Mouse (Mus musculus): Measurements from ENCODE around the gene Ppp6r2. TPM values are rescaled to one million over a fixed set of nuclear protein-coding genes. Genes with fewer than 3 reads are reported as not detected.
A peak's percentile ranks its signal among the peaks of the same experiment; 100 is the strongest.

The Ppp6r2 gene
- polyA plus RNA-seq, 1 experiment from 2014 or later: 25.0 TPM

DNA sequence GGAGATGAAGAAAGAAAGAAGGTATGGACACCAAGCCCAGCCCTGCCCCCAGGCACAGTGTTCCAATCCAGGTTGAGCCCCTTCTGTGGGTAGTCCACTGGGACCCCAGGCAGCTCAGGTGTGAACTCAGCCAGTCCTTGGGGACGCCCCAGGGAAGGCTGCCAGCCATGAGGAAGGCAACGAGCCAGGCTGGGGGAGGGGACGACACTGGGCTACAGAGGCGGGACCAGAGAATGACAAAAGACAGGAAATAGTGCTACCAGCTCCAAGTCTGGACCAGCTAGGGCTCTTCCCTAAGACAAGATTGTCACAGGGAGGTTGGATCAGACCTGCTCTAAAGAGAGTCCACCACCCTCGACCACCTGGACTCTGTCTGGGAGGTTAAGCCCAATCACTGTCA is 34.2 kb upstream of the Ppp6r2 start:
- Histone ChIP-seq H3K4me1 (peaks cover 87% of the 10 kb centered on the region), H3K9ac (no peak overlapping the region)

DNA sequence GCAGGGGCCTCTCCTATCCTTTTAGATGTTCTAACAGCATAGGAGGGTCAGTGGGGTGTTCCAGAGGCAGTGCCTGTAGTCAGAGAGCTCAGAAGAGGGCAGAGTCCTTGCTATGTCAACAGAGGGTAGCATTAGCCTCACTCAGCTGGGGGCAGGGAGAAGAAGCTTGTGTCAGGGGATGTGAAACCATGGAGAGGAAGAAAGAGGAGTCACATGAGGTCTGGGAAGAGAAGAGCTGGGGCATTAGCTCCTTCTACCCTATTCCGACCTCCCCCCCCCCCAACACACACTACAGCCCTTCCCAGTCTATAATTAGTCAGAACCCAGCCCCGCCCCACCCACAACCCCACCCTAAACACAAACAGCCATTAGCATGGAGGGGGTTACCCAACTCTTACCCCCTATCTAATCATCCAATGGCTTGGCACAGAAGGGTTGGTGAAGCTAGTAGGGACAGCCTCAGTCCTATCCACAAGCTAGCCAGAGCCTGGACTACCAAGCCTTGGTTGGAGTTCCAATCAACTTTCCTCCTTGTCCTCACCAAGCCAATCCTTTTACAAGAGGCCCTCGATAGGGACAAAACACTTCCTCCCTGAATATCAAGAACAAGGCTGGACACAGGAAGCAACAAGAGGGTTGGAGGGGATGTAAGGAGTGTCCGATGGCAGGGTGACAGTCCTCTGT is 33.6 kb upstream of the Ppp6r2 start:
- ATAC-seq (ENCODE audit: insufficient number of reproducible peaks, low FRiP score, low TSS enrichment, low read depth): no peak
- no peaks in the 10 kb centered on the region for H3K9me3 ChIP-seq
- peak overlapping the region; percentile 94 for H3K27ac ChIP-seq
- 66% methylated on average over 3 of the region's 4 CpGs for WGBS
- H3K27me3 ChIP-seq: no peaks in the 10 kb centered on the region
- H3K36me3 ChIP-seq: no peaks in the 10 kb centered on the region
- no peak overlapping the region for H3K9ac ChIP-seq
- peak overlapping the region; percentile 83; the same call in 1 of the 2 replicates for H3K4me3 ChIP-seq
- peak overlapping the region; percentile 71; the same call in 1 of the 2 replicates for H3K4me2 ChIP-seq
- H3K4me1 ChIP-seq: peaks cover 87% of the 10 kb centered on the region

More for the DNA sequence above, 34.2 kb upstream of the Ppp6r2 start:
- Histone ChIP-seq H3K4me3 (no peak overlapping the region), H3K27me3 (no peaks in the 10 kb centered on the region), H3K36me3 (no peaks in the 10 kb centered on the region), H3K27ac (peak overlapping the region; percentile 71), H3K4me2 (0 out of 2 replicates have a peak overlapping the region, but pooled peaks have one; percentile 8), H3K9me3 (no peaks in the 10 kb centered on the region)
- no peak for ATAC-seq (ENCODE audit: insufficient number of reproducible peaks, low FRiP score, low TSS enrichment, low read depth)
- WGBS: 15% methylated on average over 5 of the region's 5 CpGs

DNA sequence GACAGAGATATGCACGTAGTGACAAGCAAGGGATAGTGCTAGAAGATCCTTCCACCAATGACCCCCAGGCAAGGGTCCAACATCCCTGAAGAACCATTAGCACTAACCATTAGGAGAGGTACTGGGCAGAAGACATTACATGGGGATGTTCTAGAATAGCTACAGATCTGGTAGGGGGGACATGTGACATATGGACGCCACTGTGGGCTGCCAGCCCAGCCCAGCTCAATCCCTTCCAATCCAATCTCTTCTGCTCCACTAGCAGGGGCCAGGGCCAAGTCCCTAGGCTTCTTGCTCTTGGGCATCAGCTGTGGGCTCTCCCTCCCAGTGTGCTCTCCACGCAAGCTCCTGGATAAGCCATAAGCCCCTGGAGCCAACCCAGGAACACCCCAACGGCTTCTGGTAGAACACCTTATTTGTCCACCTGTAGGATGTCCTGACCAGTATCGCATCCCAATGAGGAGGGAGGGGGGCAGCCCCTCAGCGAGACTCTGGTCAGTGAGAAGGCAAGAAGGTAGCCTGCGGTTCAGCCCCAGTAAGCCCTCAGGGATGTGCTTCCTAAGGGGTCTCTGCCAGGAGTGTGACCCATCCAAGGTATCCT is 33.0 kb upstream of the Ppp6r2 start:
- Histone ChIP-seq H3K36me3 (no peaks in the 10 kb centered on the region), H3K4me2 (peak overlapping the region; percentile 71), H3K4me3 (peak overlapping the region; percentile 83), H3K9me3 (no peaks in the 10 kb centered on the region), H3K27ac (peak overlapping the region; percentile 94), H3K27me3 (no peaks in the 10 kb centered on the region), H3K4me1 (peaks cover 82% of the 10 kb centered on the region), H3K9ac (no peak overlapping the region; the same call in 1 of the 2 replicates)
- WGBS: 60% methylated on average over 7 of the region's 7 CpGs
- ATAC-seq (ENCODE audit: insufficient number of reproducible peaks, low FRiP score, low TSS enrichment, low read depth): no peak

DNA sequence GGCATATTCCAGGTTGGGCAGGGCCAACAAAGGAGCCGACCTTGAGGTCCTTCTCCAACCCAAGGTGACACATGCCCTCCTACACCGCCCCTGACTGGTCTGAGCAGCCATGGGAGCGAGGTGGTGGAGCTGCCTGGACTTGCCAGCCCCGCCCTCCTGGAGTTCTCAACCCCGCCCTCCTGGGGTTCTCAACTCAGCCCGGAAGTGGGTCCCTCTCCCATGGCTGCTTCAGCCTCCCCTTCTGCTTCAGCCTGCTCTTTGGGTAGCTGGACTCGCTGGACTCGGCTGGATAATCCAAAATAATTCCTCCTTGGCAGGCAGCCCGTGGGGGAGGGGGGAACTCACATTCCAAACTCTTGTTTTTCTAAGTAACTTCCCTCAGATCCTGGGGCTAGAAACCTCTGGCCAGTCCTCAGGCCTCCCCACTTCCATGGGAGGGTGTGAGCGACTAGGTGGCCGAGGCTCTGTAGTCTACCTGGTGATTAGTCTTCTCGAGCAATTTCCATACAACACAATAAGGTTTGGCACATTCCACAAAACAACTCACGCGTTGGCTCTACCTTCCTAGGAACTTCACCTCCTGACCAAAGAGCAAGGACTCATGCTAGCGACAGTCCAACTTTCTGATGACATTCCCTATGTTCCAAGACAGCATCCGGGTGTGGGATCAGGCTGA is 32.3 kb upstream of the Ppp6r2 start:
- Histone ChIP-seq H3K9ac (peak overlapping the region; percentile 85), H3K4me1 (peaks cover 75% of the 10 kb centered on the region), H3K27ac (peak overlapping the region; percentile 94), H3K4me3 (peak overlapping the region; percentile 83), H3K9me3 (no peaks in the 10 kb centered on the region), H3K27me3 (no peaks in the 10 kb centered on the region), H3K4me2 (peak overlapping the region; percentile 71), H3K36me3 (no peaks in the 10 kb centered on the region)
- 0 out of 2 replicates have a peak, but pooled peaks have one; percentile 27 for ATAC-seq (ENCODE audit: insufficient number of reproducible peaks, low FRiP score, low TSS enrichment, low read depth)
- under 1% methylated on average over 16 of the region's 16 CpGs for WGBS

DNA sequence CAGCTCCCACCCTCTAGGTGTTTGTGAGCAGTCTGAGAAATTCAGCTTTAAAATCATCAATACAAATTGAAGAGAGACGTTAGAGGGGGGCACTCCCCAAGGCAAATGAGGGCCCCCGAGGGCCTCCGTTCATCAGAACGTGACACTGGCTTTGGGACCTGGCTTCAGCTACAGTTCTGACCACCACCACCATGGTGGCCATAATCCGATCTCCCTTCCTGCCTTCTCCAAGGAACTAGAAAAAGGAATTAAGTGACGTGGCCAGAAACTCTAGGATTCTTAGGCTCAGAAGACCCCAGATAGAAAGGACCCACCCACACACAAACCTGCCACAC is 31.8 kb upstream of the Ppp6r2 start:
- under 1% methylated on average over 6 of the region's 6 CpGs for WGBS
- Histone ChIP-seq H3K4me2 (peak overlapping the region; percentile 71), H3K9ac (peak overlapping the region; percentile 85), H3K4me1 (peaks cover 71% of the 10 kb centered on the region), H3K27ac (peak overlapping the region; percentile 94), H3K36me3 (no peaks in the 10 kb centered on the region), H3K9me3 (no peaks in the 10 kb centered on the region), H3K27me3 (no peaks in the 10 kb centered on the region), H3K4me3 (peak overlapping the region; percentile 83)
- no peak for ATAC-seq (ENCODE audit: insufficient number of reproducible peaks, low FRiP score, low TSS enrichment, low read depth)

DNA sequence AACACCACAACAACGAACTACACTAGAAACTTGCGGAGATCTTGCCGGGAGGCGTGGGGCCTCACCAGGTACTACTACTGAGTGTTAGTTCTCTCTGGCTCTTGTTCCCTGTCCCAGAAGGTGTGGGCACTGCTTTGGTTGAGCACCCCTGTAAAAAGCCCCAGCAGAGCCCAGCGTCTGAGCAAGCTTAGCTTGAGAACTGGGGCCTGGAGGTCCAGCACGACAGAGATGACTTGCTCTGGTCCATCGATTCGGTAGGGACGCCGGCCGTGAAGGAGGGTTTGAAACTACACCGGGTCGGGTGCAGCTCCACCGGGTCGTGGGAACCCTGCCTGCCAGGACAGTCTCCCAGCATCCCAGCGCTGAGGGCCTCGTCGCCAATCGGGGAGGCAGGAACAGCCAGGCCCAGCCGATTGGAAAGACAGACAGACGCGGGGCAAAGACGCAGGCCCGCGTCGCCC is 31.2 kb upstream of the Ppp6r2 start:
- H3K27me3 ChIP-seq: no peaks in the 10 kb centered on the region
- ATAC-seq (ENCODE audit: insufficient number of reproducible peaks, low FRiP score, low TSS enrichment, low read depth): no peak
- H3K9me3 ChIP-seq: no peaks in the 10 kb centered on the region
- H3K9ac ChIP-seq: peak overlapping the region; percentile 85
- H3K4me1 ChIP-seq: peaks cover 69% of the 10 kb centered on the region
- no peaks in the 10 kb centered on the region for H3K36me3 ChIP-seq
- H3K4me3 ChIP-seq: peak overlapping the region; percentile 83
- peak overlapping the region; percentile 94 for H3K27ac ChIP-seq
- H3K4me2 ChIP-seq: peak overlapping the region; percentile 71
- WGBS: under 1% methylated on average over 26 of the region's 26 CpGs

DNA sequence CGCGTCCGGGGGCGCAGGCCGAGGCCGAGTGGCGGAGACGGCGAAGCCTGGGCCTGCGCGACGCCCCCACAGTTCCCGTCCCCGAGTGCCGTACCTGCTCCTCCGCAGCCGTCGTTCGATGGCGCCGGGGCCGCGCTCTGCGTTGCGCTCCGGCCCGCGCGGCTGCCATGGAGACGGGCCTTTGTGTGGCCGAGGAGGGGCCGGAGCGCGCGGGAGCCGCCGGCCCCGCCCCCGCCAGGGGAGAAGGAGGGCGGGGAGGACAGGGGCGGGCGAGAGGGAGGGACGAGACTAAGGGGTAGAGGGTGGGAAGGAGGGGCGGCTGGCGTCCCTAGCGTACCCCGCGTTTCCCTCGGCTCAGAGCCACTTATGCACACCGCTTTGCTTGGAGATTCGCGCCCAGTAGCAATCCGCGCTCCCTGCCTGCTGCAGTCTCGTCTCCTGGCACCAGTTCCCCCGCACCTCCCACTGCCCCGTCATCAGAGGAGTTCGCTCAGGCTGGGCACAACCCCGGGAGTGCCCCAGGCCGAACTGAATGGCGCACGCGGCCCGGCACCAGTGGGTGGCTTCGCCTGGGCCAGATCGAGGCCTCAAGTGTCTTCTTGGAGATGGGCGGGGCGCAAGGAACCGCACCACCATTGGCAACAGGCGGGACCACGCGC is 30.7 kb upstream of the Ppp6r2 start, which contains the start of gene Plxnb2:
TSS of gene Plxnb2 (minus strand) at position 218 of the 659 bp plus-strand sequence.
- Histone ChIP-seq H3K9me3 (no peaks in the 10 kb centered on the region), H3K36me3 (peaks cover 1% of the 10 kb centered on the region; the same call in 1 of the 2 replicates), H3K4me3 (peak within 1 kb of the TSS; percentile 83), H3K9ac (peak within 1 kb of the TSS; percentile 85), H3K27me3 (no peaks in the 10 kb centered on the region), H3K4me2 (peak within 1 kb of the TSS; percentile 71), H3K4me1 (peaks cover 63% of the 10 kb centered on the region), H3K27ac (peak within 1 kb of the TSS; percentile 94)
- WGBS: under 1% methylated on average over 58 of the region's 72 CpGs
- peak; percentile 87 for ATAC-seq (ENCODE audit: insufficient number of reproducible peaks, low FRiP score, low TSS enrichment, low read depth)

DNA sequence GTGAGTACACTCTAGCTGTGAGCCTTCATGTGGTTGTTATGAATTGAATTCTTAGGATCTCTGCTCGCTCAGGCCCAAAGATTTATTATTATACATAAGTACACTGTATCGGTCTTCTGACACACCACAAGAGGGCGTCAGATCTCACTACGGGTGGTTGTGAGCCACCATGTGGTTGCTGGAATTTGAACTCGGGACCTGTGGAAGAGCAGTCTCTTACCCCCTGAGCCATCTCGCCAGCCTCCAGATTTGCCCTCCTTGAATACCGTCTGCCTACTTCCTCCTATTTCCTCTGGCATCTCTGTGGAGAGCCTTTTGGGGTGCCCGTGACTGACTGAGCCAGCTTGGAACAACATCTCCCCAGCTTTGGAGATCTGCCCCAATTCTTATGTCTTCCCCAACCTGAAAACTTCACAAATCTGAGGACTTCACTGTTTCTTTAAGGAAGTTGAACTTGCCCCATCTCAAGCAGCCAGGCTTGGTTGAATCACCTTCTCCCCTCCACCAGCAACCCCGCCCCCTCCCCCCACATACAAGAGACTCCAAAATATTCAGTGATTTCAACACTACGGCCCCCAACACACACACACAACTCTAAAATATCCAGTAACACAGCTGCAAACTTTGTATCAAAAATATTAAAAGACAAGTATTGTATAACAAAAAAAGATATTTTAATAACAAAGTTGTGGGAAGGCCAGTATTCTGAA is 29.6 kb upstream of the Ppp6r2 start:
- Histone ChIP-seq H3K36me3 (peaks cover 10% of the 10 kb centered on the region), H3K4me2 (peak overlapping the region; percentile 71), H3K27me3 (no peaks in the 10 kb centered on the region), H3K9me3 (no peaks in the 10 kb centered on the region), H3K4me3 (peak overlapping the region; percentile 83), H3K27ac (peak overlapping the region; percentile 57; the same call in 1 of the 2 replicates), H3K9ac (no peak overlapping the region), H3K4me1 (peaks cover 53% of the 10 kb centered on the region)
- no peak for ATAC-seq (ENCODE audit: insufficient number of reproducible peaks, low FRiP score, low TSS enrichment, low read depth)
- 66% methylated on average over 10 of the region's 10 CpGs for WGBS

DNA sequence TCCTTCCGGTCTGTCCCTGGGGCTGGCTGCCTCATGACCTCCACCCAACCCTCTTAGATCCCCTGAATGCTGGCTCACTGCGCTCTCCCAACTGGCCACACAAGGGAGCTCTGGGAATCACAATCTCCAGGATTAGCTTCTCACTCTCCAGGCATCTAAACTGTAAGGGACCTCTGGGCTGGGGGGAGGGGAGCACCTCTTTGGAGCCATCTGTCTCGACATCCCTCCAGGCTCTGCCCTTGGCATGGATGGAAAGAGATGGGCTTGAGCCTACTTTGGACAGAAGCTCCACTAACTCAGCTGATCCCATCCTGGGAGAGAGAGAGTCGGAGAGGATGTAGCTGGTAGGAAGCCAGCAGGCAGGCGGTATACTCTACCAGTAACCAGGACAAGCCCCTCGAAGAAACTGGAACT is 29.0 kb upstream of the Ppp6r2 start:
- Histone ChIP-seq H3K9ac (no peak overlapping the region), H3K4me2 (no peak overlapping the region), H3K9me3 (no peaks in the 10 kb centered on the region), H3K4me1 (peaks cover 47% of the 10 kb centered on the region), H3K27ac (peak overlapping the region; percentile 57), H3K27me3 (no peaks in the 10 kb centered on the region), H3K36me3 (peaks cover 15% of the 10 kb centered on the region), H3K4me3 (no peak overlapping the region)
- ATAC-seq (ENCODE audit: insufficient number of reproducible peaks, low FRiP score, low TSS enrichment, low read depth): no peak
- WGBS: 39% methylated on average over 6 of the region's 6 CpGs

DNA sequence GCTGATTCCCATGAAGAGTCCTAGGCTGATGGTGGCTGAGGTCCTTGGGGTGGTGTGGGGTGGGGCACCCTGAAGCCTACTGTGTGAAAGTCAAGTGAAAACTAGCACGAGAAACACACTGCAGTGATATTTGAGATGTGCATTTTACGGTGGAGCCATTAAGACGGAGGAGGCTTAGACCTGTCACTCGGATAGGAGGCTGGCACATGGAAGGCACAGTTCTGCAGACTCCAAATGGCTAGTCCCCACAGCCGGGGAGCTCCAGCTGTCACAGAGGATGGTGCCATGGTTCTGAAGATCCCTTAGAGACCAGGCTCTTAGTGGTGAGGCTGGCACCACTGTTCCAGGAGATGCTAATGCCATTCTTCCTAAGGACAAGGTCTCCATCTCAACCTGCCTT is 28.5 kb upstream of the Ppp6r2 start:
- no peak for ATAC-seq (ENCODE audit: insufficient number of reproducible peaks, low FRiP score, low TSS enrichment, low read depth)
- Histone ChIP-seq H3K9me3 (no peaks in the 10 kb centered on the region), H3K4me3 (no peak overlapping the region), H3K36me3 (peaks cover 18% of the 10 kb centered on the region), H3K27me3 (no peaks in the 10 kb centered on the region), H3K4me1 (peaks cover 42% of the 10 kb centered on the region), H3K4me2 (no peak overlapping the region), H3K9ac (no peak overlapping the region), H3K27ac (peak overlapping the region; percentile 57; the same call in 1 of the 2 replicates)
- WGBS: 43% methylated on average over 5 of the region's 5 CpGs

Measured in limb, embryonic 15.5 days (tissue).